Mouse (Mus musculus): ENCODE measurements around the gene Rbm4b. TPM values are rescaled to one million over a fixed set of nuclear protein-coding genes. Genes with fewer than 3 reads are reported as not detected.

The Rbm4b gene
- polyA plus RNA-seq (2015; fragmentation: Nextera tagmentation; extraction: Ambion mirVana), result 17.0 and 18.3 TPM in 2 replicates

DNA sequence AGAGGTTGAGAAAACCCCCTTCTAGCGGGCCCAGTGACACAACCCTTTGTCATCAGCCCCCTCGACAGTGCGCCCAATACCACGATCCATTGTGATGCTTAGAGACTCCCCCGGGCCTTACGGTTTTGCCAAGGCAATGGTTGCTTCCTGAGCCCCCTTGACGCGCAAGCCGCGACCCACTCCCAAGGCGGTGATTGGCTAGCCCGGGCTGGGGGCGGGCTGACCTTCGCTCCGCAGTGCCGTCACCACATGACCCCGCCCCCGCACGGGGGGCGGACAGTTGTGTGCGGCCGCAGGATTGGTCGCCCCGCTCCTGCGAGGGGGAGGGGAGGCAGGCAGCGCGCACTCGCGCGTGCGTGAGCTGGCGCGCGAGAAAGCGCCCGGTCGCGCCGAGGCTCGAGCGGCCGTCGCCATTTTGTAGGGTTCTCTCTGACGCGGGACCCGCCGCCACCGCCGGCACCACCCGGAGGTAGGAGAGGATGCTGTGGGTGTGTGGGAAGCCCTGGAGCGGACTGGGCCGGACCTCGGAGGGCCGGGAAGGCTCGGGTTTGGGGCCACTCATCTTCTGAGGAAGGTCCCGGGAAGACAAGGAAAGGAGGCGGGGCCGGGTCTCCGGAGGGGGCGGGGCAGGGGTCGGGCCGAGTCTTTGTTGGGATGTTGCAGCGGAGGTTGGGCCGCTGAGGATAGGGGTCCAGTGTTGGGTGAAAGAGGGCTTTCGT is at the start of gene Rbm4b:
TSS of gene Rbm4b (plus strand) at position 305 of the 719 bp plus-strand sequence.
- Histone ChIP-seq H3K4me3 (ENCODE audit: low read depth, low read length) (peak within 1 kb of the TSS; percentile 72), H3K9me3 (ENCODE audit: control insufficient read depth) (no peaks in the 10 kb centered on the region)
- 1% methylated on average over 63 of the region's 65 CpGs for WGBS

DNA sequence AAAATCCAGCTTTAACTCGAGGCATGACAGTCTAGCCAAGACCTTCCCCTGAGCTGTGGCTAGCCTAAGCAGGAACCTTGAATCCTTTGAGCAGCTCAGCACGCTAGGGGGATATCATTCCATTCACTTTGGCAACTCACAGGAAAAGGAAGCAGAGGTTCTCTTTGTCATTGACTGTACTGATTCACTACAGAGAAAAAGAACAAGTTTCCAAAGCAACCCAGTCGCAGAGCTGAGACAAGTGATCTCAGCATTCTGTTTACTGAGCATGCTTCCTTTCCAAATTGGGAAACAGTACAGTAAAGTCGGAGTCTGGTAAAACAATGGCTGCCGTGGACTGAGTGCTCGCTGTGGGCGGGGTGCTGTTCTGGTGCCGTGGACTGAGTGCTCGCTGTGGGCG is 47.5 kb upstream of the Rbm4b start:
- H3K27me3 ChIP-seq (replicated peaks; ENCODE audit: control insufficient read depth, insufficient read depth, low read length), result peaks cover 37% of the 10 kb centered on the region
- ATAC-seq, result no peak
- no peaks in the 10 kb centered on the region for H3K4me1 ChIP-seq (replicated peaks; ENCODE audit: control insufficient read depth, insufficient read depth, low read length)
- H3K36me3 ChIP-seq (ENCODE audit: control insufficient read depth, insufficient read depth), result no peaks in the 10 kb centered on the region
- H3K9ac ChIP-seq (ENCODE audit: low read depth, low read length), result no peak overlapping the region
- H3K27ac ChIP-seq (ENCODE audit: low read depth, low read length), result no peak overlapping the region
- no peak for TF ChIP-seq CTCF (IDR thresholded peaks at IDR 0.05; ENCODE audit: low read depth)
- H3K9me3 ChIP-seq (ENCODE audit: control insufficient read depth), result no peaks in the 10 kb centered on the region
- H3K4me2 ChIP-seq (replicated peaks; ENCODE audit: low read depth), result no peak overlapping the region
- no peak overlapping the region for H3K4me3 ChIP-seq (ENCODE audit: low read depth, low read length)
- 79% methylated on average over 10 of the region's 10 CpGs for WGBS

More for the DNA sequence above, at the start of gene Rbm4b:
- TF ChIP-seq CTCF (IDR thresholded peaks at IDR 0.05; ENCODE audit: low read depth), result no peak
- Histone ChIP-seq H3K4me1 (replicated peaks; ENCODE audit: control insufficient read depth, insufficient read depth, low read length) (no peaks in the 10 kb centered on the region; the same call in 1 of the 2 replicates), H3K27me3 (replicated peaks; ENCODE audit: control insufficient read depth, insufficient read depth, low read length) (no peaks in the 10 kb centered on the region), H3K4me2 (replicated peaks; ENCODE audit: low read depth) (peak within 1 kb of the TSS; percentile 75), H3K9ac (ENCODE audit: low read depth, low read length) (peak within 1 kb of the TSS; percentile 62), H3K36me3 (ENCODE audit: control insufficient read depth, insufficient read depth) (no peaks in the 10 kb centered on the region), H3K27ac (ENCODE audit: low read depth, low read length) (peak within 1 kb of the TSS; percentile 72)
- peak; percentile 94 for ATAC-seq

DNA sequence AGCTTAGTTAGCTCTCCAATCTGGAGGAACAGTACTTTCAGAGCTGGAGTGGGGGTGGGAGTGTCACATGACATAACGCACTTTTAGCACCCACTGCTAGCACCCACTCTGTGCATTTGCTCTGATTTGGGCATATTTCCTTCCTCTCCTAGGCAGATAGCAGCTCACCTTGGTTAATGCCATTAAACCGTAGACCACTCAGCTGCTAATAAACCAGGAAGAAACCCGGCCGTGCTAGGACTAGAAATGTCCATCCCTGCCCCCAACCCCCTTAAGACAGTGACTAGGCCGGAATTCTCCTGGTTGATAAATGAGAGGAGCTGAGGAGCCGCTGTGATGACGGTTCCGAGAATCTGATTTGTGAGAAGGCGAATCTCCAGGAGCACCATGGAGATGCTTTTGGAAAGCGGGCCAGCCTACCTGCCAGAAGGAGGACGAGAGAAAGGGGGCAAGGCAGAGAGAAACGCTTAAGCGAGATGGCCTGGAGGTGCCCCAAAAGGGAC is 45.1 kb upstream of the Rbm4b start, which contains the start of gene Sptbn2:
TSS of gene Sptbn2 (plus strand) at position 70 of the 503 bp plus-strand sequence.
- Histone ChIP-seq H3K4me2 (replicated peaks; ENCODE audit: low read depth) (peak within 1 kb of the TSS; percentile 81), H3K9ac (ENCODE audit: low read depth, low read length) (peak within 1 kb of the TSS; percentile 26), H3K4me1 (replicated peaks; ENCODE audit: control insufficient read depth, insufficient read depth, low read length) (no peaks in the 10 kb centered on the region), H3K9me3 (ENCODE audit: control insufficient read depth) (no peaks in the 10 kb centered on the region), H3K36me3 (ENCODE audit: control insufficient read depth, insufficient read depth) (no peaks in the 10 kb centered on the region), H3K27ac (ENCODE audit: low read depth, low read length) (no peak within 1 kb of the TSS), H3K4me3 (ENCODE audit: low read depth, low read length) (peak within 1 kb of the TSS; percentile 46), H3K27me3 (replicated peaks; ENCODE audit: control insufficient read depth, insufficient read depth, low read length) (peaks cover 46% of the 10 kb centered on the region)
- no peak for TF ChIP-seq CTCF (IDR thresholded peaks at IDR 0.05; ENCODE audit: low read depth)
- WGBS, result 26% methylated on average over 13 of the region's 13 CpGs
- no peak for ATAC-seq

DNA sequence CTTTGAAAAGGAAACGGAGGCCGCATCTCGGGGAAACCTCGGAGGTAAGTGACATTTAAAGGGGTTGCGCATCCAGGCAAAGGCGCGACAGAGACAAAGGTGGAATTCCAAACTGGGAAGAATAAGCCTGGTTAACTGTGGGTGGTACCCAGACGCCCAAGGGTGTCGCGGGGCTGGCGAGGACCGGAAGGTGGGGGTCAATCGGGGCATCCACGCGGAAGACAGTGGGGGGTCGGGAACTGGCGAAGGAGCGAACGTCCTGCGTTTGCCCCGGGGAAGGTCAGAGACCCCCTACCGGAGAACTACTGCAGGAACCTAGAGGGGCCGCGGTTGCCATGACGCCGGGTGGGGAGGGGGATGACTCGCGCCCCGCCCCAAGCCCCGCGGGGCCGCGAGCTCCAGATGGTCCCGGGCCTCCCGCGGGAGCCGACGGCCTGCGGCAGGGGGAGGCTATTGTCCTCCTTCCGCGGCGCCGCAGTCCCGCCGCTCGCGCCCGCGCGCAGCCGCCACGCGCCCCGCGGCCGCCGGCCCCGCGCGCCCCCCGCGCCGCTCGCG is 44.6 kb upstream of the Rbm4b start:
- H3K4me1 ChIP-seq (replicated peaks; ENCODE audit: control insufficient read depth, insufficient read depth, low read length), result no peaks in the 10 kb centered on the region
- ATAC-seq, result no peak
- H3K9me3 ChIP-seq (ENCODE audit: control insufficient read depth), result no peaks in the 10 kb centered on the region
- peaks cover 46% of the 10 kb centered on the region for H3K27me3 ChIP-seq (replicated peaks; ENCODE audit: control insufficient read depth, insufficient read depth, low read length)
- H3K4me2 ChIP-seq (replicated peaks; ENCODE audit: low read depth), result peak overlapping the region; percentile 81
- no peaks in the 10 kb centered on the region for H3K36me3 ChIP-seq (ENCODE audit: control insufficient read depth, insufficient read depth)
- H3K27ac ChIP-seq (ENCODE audit: low read depth, low read length), result no peak overlapping the region
- TF ChIP-seq CTCF (IDR thresholded peaks at IDR 0.05; ENCODE audit: low read depth), result no peak
- WGBS, result 2% methylated on average over 34 of the region's 65 CpGs
- H3K9ac ChIP-seq (ENCODE audit: low read depth, low read length), result peak overlapping the region; percentile 26
- H3K4me3 ChIP-seq (ENCODE audit: low read depth, low read length), result peak overlapping the region; percentile 46

DNA sequence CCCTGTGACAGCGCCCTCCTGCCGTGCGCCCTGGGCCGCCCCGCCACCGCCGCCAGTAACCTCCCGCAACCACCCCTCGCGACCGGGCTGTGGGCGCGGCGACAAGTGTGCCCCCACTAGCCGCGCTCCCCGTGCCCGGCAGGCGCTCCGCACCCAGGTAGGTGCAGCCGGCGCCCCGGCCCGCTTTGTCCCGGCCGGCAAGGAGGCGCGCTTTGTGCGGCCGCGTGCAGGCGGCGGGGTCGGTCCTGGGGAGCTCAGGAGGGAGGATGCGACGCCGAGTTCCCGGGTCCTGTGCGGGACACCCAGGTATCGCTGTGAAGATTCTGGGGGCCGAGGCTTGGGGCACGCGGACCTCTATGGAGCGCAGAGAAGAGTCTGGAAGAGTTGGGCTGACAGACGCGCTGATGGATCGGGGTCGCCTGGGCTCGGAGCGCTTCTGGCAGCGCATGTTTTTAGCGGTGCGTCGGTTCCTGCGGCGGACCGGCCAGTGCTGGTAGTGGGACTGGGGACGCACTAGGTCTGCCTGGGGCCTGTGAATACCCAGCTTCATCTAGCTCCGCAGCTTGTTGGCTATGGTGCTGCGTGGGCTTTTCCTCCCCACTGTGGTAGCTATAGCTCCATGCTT is 44.0 kb upstream of the Rbm4b start:
- Histone ChIP-seq H3K36me3 (ENCODE audit: control insufficient read depth, insufficient read depth) (no peaks in the 10 kb centered on the region), H3K4me1 (replicated peaks; ENCODE audit: control insufficient read depth, insufficient read depth, low read length) (no peaks in the 10 kb centered on the region), H3K9me3 (ENCODE audit: control insufficient read depth) (no peaks in the 10 kb centered on the region), H3K27me3 (replicated peaks; ENCODE audit: control insufficient read depth, insufficient read depth, low read length) (peaks cover 46% of the 10 kb centered on the region), H3K9ac (ENCODE audit: low read depth, low read length) (peak overlapping the region; percentile 26), H3K27ac (ENCODE audit: low read depth, low read length) (no peak overlapping the region), H3K4me2 (replicated peaks; ENCODE audit: low read depth) (peak overlapping the region; percentile 81), H3K4me3 (ENCODE audit: low read depth, low read length) (peak overlapping the region; percentile 46)
- TF ChIP-seq CTCF (IDR thresholded peaks at IDR 0.05; ENCODE audit: low read depth), result no peak
- no peak; the same call in 1 of the 2 replicates for ATAC-seq
- WGBS, result 1% methylated on average over 54 of the region's 60 CpGs

Measured in intestine, postnatal 0 days (tissue).